Mouse (Mus musculus) left cerebral cortex, adult 18-20 months (tissue): Measurements from ENCODE around the gene Bst2. TPM values are rescaled to one million over a fixed set of nuclear protein-coding genes. Genes with fewer than 3 reads are reported as not detected.

Source experiments
- DNase-seq, 2 experiments: peaks; one replicate each; pipeline ENCODE4 v3.0.0; 2021 to 2022; ENCODE audit warnings: low spot score in 2 of 2, mixed read lengths in 1 of 2
- long read RNA-seq, 2 experiments: library from polyadenylated mRNA; stranded (forward); transcript quantifications; one replicate each; pipeline ENCODE4 v2.0.0; 2021
- total RNA-seq, 2 experiments: library from RNA; stranded (reverse); gene quantifications; 2 replicates each; pipeline ENCODE4 v1.2.3; 2021

Gene Bst2
- 1 to 10 TPM; 4.7 to 6.9 TPM for total RNA-seq
- long read RNA-seq, experiment 1, partial matches to known transcripts: 0 of 3 reads
- long read RNA-seq, experiment 1, other reads (novel, unspliced or antisense): 0 of 3 reads
- long read RNA-seq, experiment 2, partial matches to known transcripts: 0 of 3 reads
- long read RNA-seq, experiment 2, other reads (novel, unspliced or antisense): 0 of 3 reads

GRCm38 (mm10) chr8:71537028-71537867 is at the start of gene Bst2:
TSS of gene Bst2 (minus strand) at chr8:71537456.
- DNase-seq: peak; percentile 25 to 26

GRCm38 (mm10) chr8:71586891-71587290 is 49.6 kb upstream of the Bst2 start:
- DNase-seq: peak in 1 of 2 experiments; percentile 39

GRCm38 (mm10) chr8:71580201-71580600 is 42.9 kb upstream of the Bst2 start:
- no peak for DNase-seq

- DNase-seq: no peak
These were observed 42.2 kb upstream of the Bst2 start for GRCm38 (mm10) chr8:71579476-71579875.

- no peak for DNase-seq
These were observed 41.8 kb upstream of the Bst2 start for GRCm38 (mm10) chr8:71579009-71579408.

GRCm38 (mm10) chr8:71577856-71578387 is 40.7 kb upstream of the Bst2 start:
- no peak for DNase-seq

- no peak for DNase-seq
These were observed 37.8 kb upstream of the Bst2 start for GRCm38 (mm10) chr8:71575020-71575419.

- no peak for DNase-seq
These were observed 37.2 kb upstream of the Bst2 start for GRCm38 (mm10) chr8:71574426-71574825.

- peak; percentile 79 to 86 for DNase-seq
These were observed 35.8 kb upstream of the Bst2 start for GRCm38 (mm10) chr8:71572847-71573633.

- DNase-seq: no peak
These were observed 34.8 kb upstream of the Bst2 start for GRCm38 (mm10) chr8:71572077-71572476.

- DNase-seq: peak; percentile 94 to 96
These were observed 33.2 kb upstream of the Bst2 start for GRCm38 (mm10) chr8:71570291-71570954.

- DNase-seq: peak; percentile 84 to 90
These were observed 32.4 kb upstream of the Bst2 start for GRCm38 (mm10) chr8:71569366-71570290.

GRCm38 (mm10) chr8:71568941-71569340 is 31.7 kb upstream of the Bst2 start:
- DNase-seq: no peak

GRCm38 (mm10) chr8:71568387-71568937 is 31.2 kb upstream of the Bst2 start, which contains the start of gene Slc27a1:
TSS of gene Slc27a1 (plus strand) at chr8:71568882.
- DNase-seq: peak; percentile 60 to 66

GRCm38 (mm10) chr8:71567587-71567986 is 30.3 kb upstream of the Bst2 start:
- DNase-seq: no peak

- no peak for DNase-seq
These were observed 29.2 kb upstream of the Bst2 start, which contains the start of gene Nxnl1 for GRCm38 (mm10) chr8:71566501-71566900. TSS of gene Nxnl1 (minus strand) at chr8:71566601.

GRCm38 (mm10) chr8:71563992-71564391 is 26.7 kb upstream of the Bst2 start:
- no peak for DNase-seq

GRCm38 (mm10) chr8:71562751-71563150 is 25.5 kb upstream of the Bst2 start:
- peak; percentile 75 to 80 for DNase-seq

GRCm38 (mm10) chr8:71561401-71561800 is 24.1 kb upstream of the Bst2 start:
- DNase-seq: peak; percentile 51 to 61
